Mouse (Mus musculus): ENCODE data around the gene B230104I21Rik.

GRCm38 (mm10) chr4:154389641-154390040 is 53.7 kb downstream of the B230104I21Rik start:
- TF ChIP-seq GATA1 (IDR thresholded peaks at IDR 0.05; ENCODE audit: low read length), result no peak
- TF ChIP-seq TAL1 (IDR thresholded peaks at IDR 0.05; ENCODE audit: low read length), result no peak

Measured in erythroblast, embryonic 14.5 days (primary cell).